Mouse (Mus musculus) CH12.LX (cell line): ENCODE measurements at regions not wholly inside any gene's neighbourhood (a gene's known extent, or its start where the extent isn't known, plus 50 kb on each side); places are given as distances from the start of the nearest gene placed in this dataset.

ENCODE experiments used
- DNase-seq: peaks from one replicate; pipeline ENCODE4 v3.0.0-alpha.2; 2013; ENCODE audit errors: extremely low read depth
- H3K27ac ChIP-seq: 2 replicates; pipeline ENCODE4 v1.5.1; 2012; ENCODE audit warnings: low read depth, mild to moderate bottlenecking, control low read depth, moderate library complexity; ENCODE audit not compliant: insufficient read depth
- H3K27me3 ChIP-seq: replicated peaks from 2 replicates; pipeline ENCODE3; 2012; ENCODE audit warnings: inconsistent platforms
- H3K36me3 ChIP-seq, 2 experiments: replicated peaks in 1 of 2; 2 replicates each; pipeline versions ENCODE3 to v1.6.1; 2012; ENCODE audit warnings: inconsistent platforms in 1 of 2, low read length in 1 of 2, mild to moderate bottlenecking in 1 of 2, mixed read lengths in 1 of 2, moderate library complexity in 1 of 2; ENCODE audit not compliant: control insufficient read depth in 1 of 2, insufficient read depth in 1 of 2
- H3K4me1 ChIP-seq, 2 experiments: 2 replicates each; pipeline ENCODE4 v1.6.1; 2012; ENCODE audit warnings: inconsistent platforms in 1 of 2, moderate library complexity in 1 of 2; ENCODE audit not compliant: insufficient read depth in 2 of 2, control insufficient read depth in 1 of 2
- H3K4me2 ChIP-seq: 2 replicates; pipeline ENCODE4 v1.6.1; 2012; ENCODE audit warnings: low read depth, mild to moderate bottlenecking, control low read depth; ENCODE audit not compliant: poor library complexity, insufficient read depth, severe bottlenecking
- H3K4me3 ChIP-seq, 3 experiments: fragments of 150-350 bp in 1 of 3; sonication (generic) in 1 of 3; replicated peaks in 1 of 3; 2 replicates each; pipeline versions ENCODE3 to v1.5.1; 2011 to 2012; ENCODE audit warnings: low read depth in 2 of 3, low read length in 2 of 3, mild to moderate bottlenecking in 2 of 3, moderate library complexity in 2 of 3, control low read depth in 1 of 3, improper control_type of control experiment in 1 of 3, inconsistent platforms in 1 of 3, mixed read lengths in 1 of 3; ENCODE audit not compliant: poor library complexity in 1 of 3
- H3K79me2 ChIP-seq: replicated peaks from 2 replicates; pipeline ENCODE4 v1.6.1; 2012; ENCODE audit warnings: mild to moderate bottlenecking, moderate library complexity; ENCODE audit not compliant: control insufficient read depth, poor library complexity, insufficient read depth, severe bottlenecking; ENCODE audit errors: extremely low read depth
- H3K9ac ChIP-seq: 2 replicates; pipeline ENCODE4 v1.6.1; 2012; ENCODE audit warnings: low read depth, mild to moderate bottlenecking, control low read depth, moderate library complexity; ENCODE audit not compliant: insufficient read depth
- H3K9me3 ChIP-seq: replicated peaks from 2 replicates; pipeline ENCODE3; 2012; ENCODE audit warnings: low read length, inconsistent platforms, mixed read lengths
- BHLHE40 ChIP-seq: IDR thresholded peaks from 2 replicates; pipeline ENCODE4 v1.6.1; 2011; ENCODE audit warnings: mild to moderate bottlenecking, low read depth, low read length, improper control_type of control experiment
- CHD2 ChIP-seq: IDR thresholded peaks from 2 replicates; pipeline ENCODE4 v1.6.1; 2011; ENCODE audit warnings: low read length, improper control_type of control experiment
- CTCF ChIP-seq, 2 experiments: IDR thresholded peaks in 1 of 2; conservative IDR thresholded peaks in 1 of 2; 2 replicates each; pipeline ENCODE4 v1.5.1; 2011 to 2012; ENCODE audit warnings: low read depth in 2 of 2, low read length in 2 of 2, improper control_type of control experiment in 1 of 2, inconsistent platforms in 1 of 2, mild to moderate bottlenecking in 1 of 2, moderate library complexity in 1 of 2
- E2F4 ChIP-seq: IDR thresholded peaks from 2 replicates; pipeline ENCODE4 v1.6.1; 2011; ENCODE audit warnings: low read depth, low read length, improper control_type of control experiment; ENCODE audit not compliant: insufficient replicate concordance
- ELF1 ChIP-seq: IDR thresholded peaks from 2 replicates; pipeline ENCODE4 v1.6.1; 2014; ENCODE audit warnings: low read depth, mild to moderate bottlenecking, inconsistent platforms, low read length, improper control_type of control experiment
- ETS1 ChIP-seq: conservative IDR thresholded peaks from 2 replicates; pipeline ENCODE4 v1.6.1; 2012; ENCODE audit warnings: low read depth, mild to moderate bottlenecking, inconsistent platforms, low read length, improper control_type of control experiment, moderate library complexity
- GABPA ChIP-seq: IDR thresholded peaks from 2 replicates; pipeline ENCODE4 v1.6.1; 2012; ENCODE audit warnings: low read depth, low read length, improper control_type of control experiment, inconsistent platforms; ENCODE audit not compliant: insufficient replicate concordance
- HCFC1 ChIP-seq: IDR thresholded peaks from 2 replicates; pipeline ENCODE4 v1.6.1; 2012; ENCODE audit warnings: low read depth, mild to moderate bottlenecking, inconsistent platforms, low read length, improper control_type of control experiment
- IRF4 ChIP-seq: IDR thresholded peaks from 2 replicates; pipeline ENCODE4 v1.6.1; 2014; ENCODE audit warnings: low read depth, mild to moderate bottlenecking, inconsistent platforms, low read length, improper control_type of control experiment
- JUND ChIP-seq: conservative IDR thresholded peaks from 2 replicates; pipeline ENCODE4 v1.6.1; 2011; ENCODE audit warnings: low read depth, low read length, improper control_type of control experiment
- MAFK ChIP-seq: IDR thresholded peaks from 2 replicates; pipeline ENCODE4 v1.6.1; 2011; ENCODE audit warnings: low read length, improper control_type of control experiment; ENCODE audit not compliant: insufficient replicate concordance
- MAX ChIP-seq: IDR thresholded peaks from 2 replicates; pipeline ENCODE4 v1.6.1; 2011; ENCODE audit warnings: low read length, improper control_type of control experiment
- MAZ ChIP-seq: IDR thresholded peaks from 2 replicates; pipeline ENCODE4 v1.6.1; 2012; ENCODE audit warnings: low read depth, mild to moderate bottlenecking, inconsistent platforms, low read length, improper control_type of control experiment, moderate library complexity
- MEF2A ChIP-seq: IDR thresholded peaks from 2 replicates; pipeline ENCODE4 v1.6.1; 2014; ENCODE audit warnings: low read depth, mild to moderate bottlenecking, inconsistent platforms, low read length, improper control_type of control experiment, borderline replicate concordance
- MYC ChIP-seq: IDR thresholded peaks from 2 replicates; pipeline ENCODE4 v1.6.1; 2011; ENCODE audit warnings: low read depth, mild to moderate bottlenecking, improper control_type of control experiment, low read length
- NRF1 ChIP-seq: IDR thresholded peaks from 2 replicates; pipeline ENCODE4 v1.6.1; 2014; ENCODE audit warnings: low read depth, mild to moderate bottlenecking, inconsistent platforms, low read length, improper control_type of control experiment, moderate library complexity
- PAX5 ChIP-seq: IDR thresholded peaks from 2 replicates; pipeline ENCODE4 v1.6.1; 2012; ENCODE audit warnings: low read length, inconsistent platforms, mixed read lengths
- POLR2A ChIP-seq: IDR thresholded peaks from 2 replicates; pipeline ENCODE4 v1.6.1; 2011; ENCODE audit warnings: low read depth, mild to moderate bottlenecking, improper control_type of control experiment, low read length
- RAD21 ChIP-seq: IDR thresholded peaks from 2 replicates; pipeline ENCODE4 v1.6.1; 2011; ENCODE audit warnings: low read depth, mild to moderate bottlenecking, low read length, improper control_type of control experiment, moderate library complexity
- RCOR1 ChIP-seq: conservative IDR thresholded peaks from 2 replicates; pipeline ENCODE4 v1.6.1; 2012; ENCODE audit warnings: low read depth, mild to moderate bottlenecking, inconsistent platforms, low read length, improper control_type of control experiment
- SMC3 ChIP-seq: IDR thresholded peaks from 2 replicates; pipeline ENCODE4 v1.6.1; 2011; ENCODE audit warnings: low read depth, low read length, improper control_type of control experiment
- TBP ChIP-seq: conservative IDR thresholded peaks from 2 replicates; pipeline ENCODE4 v1.6.1; 2011; ENCODE audit warnings: low read depth, low read length, improper control_type of control experiment
- TCF12 ChIP-seq: IDR thresholded peaks from 2 replicates; pipeline ENCODE4 v1.6.1; 2014; ENCODE audit warnings: low read depth, mild to moderate bottlenecking, inconsistent platforms, low read length, improper control_type of control experiment
- UBTF ChIP-seq: IDR thresholded peaks from 2 replicates; pipeline ENCODE4 v1.6.1; 2012; ENCODE audit warnings: low read depth, mild to moderate bottlenecking, inconsistent platforms, low read length, improper control_type of control experiment, moderate library complexity
- USF2 ChIP-seq: conservative IDR thresholded peaks from 2 replicates; pipeline ENCODE4 v1.6.1; 2011; ENCODE audit warnings: low read depth, low read length, improper control_type of control experiment
- ZMIZ1 ChIP-seq: IDR thresholded peaks from 2 replicates; pipeline ENCODE4 v1.6.1; 2012; ENCODE audit warnings: low read depth, mild to moderate bottlenecking, inconsistent platforms, low read length, improper control_type of control experiment
- dilution Hi-C: fragments of 300-500 bp; cut with MboI; formaldehyde crosslinking; loops from 2 replicates; pipeline ENCODE4 v1.14.3; 2020; ENCODE audit warnings: low sequenced_read_pairs; ENCODE audit not compliant: extremely low pct_unique_long_range_greater_than_20kb, extremely low pct_ligation_motif_present
- in situ Hi-C: fragments of 300-500 bp; cut with MboI; formaldehyde crosslinking; loops from 3 replicates; pipeline ENCODE4 v1.14.3; 2019; ENCODE audit warnings: low sequenced_read_pairs, low pct_ligation_motif_present, low pct_unique_long_range_greater_than_20kb, mixed read lengths

- no peak overlapping the region for H3K9ac ChIP-seq
- in situ Hi-C loops, result no loop called here
- TF ChIP-seq PAX5 (no peak), RAD21 (peak; percentile 0; the same call in 1 of the 2 replicates), TCF12 (no peak), POLR2A (no peak)
- no peaks in the 10 kb centered on the region for H3K9me3 ChIP-seq
- H3K36me3 ChIP-seq, result no peaks in the 10 kb centered on the region
- H3K4me3 ChIP-seq, result no peak overlapping the region
- no peaks in the 10 kb centered on the region for H3K27me3 ChIP-seq
- no peak overlapping the region for H3K4me2 ChIP-seq
- dilution Hi-C loops, result no loop called here
- DNase-seq, result peak; percentile 37
- no peaks in the 10 kb centered on the region for H3K4me1 ChIP-seq
- H3K79me2 ChIP-seq, result no peaks in the 10 kb centered on the region
- H3K27ac ChIP-seq, result no peak overlapping the region
Measured at GRCm38 (mm10) chr12:47313413-47313812, 494.7 kb upstream of the Nova1 start.

GRCm38 (mm10) chr12:47275904-47276303, 457.2 kb upstream of the Nova1 start:
- TF ChIP-seq MEF2A, result no peak
- TF ChIP-seq ELF1, result no peak
- TF ChIP-seq HCFC1, result no peak
- TF ChIP-seq MAFK, result no peak
- no peak for TF ChIP-seq USF2
- no peak for TF ChIP-seq MAX
- TF ChIP-seq ZMIZ1, result no peak
- TF ChIP-seq IRF4, result no peak
- no peak for TF ChIP-seq RCOR1
- no peak for TF ChIP-seq GABPA
- TF ChIP-seq TCF12, result no peak
- TF ChIP-seq BHLHE40, result no peak
- TF ChIP-seq JUND, result no peak
- TF ChIP-seq, all 38 proteins: peak for 0
- H3K4me2 ChIP-seq, result no peak overlapping the region

GRCm38 (mm10) chr12:47272309-47272708, 453.6 kb upstream of the Nova1 start:
- Histone ChIP-seq H3K4me3 (no peak overlapping the region), H3K27ac (no peak overlapping the region), H3K4me1 (no peaks in the 10 kb centered on the region), H3K4me2 (no peak overlapping the region), H3K27me3 (no peaks in the 10 kb centered on the region), H3K9ac (no peak overlapping the region), H3K36me3 (no peaks in the 10 kb centered on the region), H3K79me2 (no peaks in the 10 kb centered on the region), H3K9me3 (no peaks in the 10 kb centered on the region)
- in situ Hi-C loops, result no loop called here
- dilution Hi-C loops, result no loop called here
- no peak for DNase-seq
- TF ChIP-seq RCOR1 (no peak), MAZ (no peak), MAX (no peak), ETS1 (no peak), GABPA (no peak), NRF1 (no peak), TCF12 (no peak), TBP (no peak), E2F4 (no peak), MYC (no peak), SMC3 (no peak), CTCF (conservative IDR thresholded peaks at IDR 0.05 in 1 of 2, IDR thresholded peaks at IDR 0.05 in 1 of 2; ENCODE audit: low read depth in 2 of 2, low read length in 2 of 2) (no peak), POLR2A (no peak), MEF2A (no peak), UBTF (no peak), CHD2 (no peak)

More at GRCm38 (mm10) chr12:47275904-47276303, 457.2 kb upstream of the Nova1 start:
- H3K27ac ChIP-seq, result no peak overlapping the region
- in situ Hi-C loops (no loop called here), dilution Hi-C loops (no loop called here)
- no peak overlapping the region for H3K4me3 ChIP-seq
- no peak overlapping the region for H3K9ac ChIP-seq
- H3K4me1 ChIP-seq, result no peaks in the 10 kb centered on the region
- H3K9me3 ChIP-seq, result no peaks in the 10 kb centered on the region
- H3K36me3 ChIP-seq, result no peaks in the 10 kb centered on the region
- no peak for DNase-seq
- H3K27me3 ChIP-seq, result no peaks in the 10 kb centered on the region
- no peaks in the 10 kb centered on the region for H3K79me2 ChIP-seq
